Mouse (Mus musculus) ES-Bruce4 (cell line): ENCODE measurements around the gene Ltbp3.

ENCODE experiments used
- CTCF ChIP-seq: IDR thresholded peaks from one replicate; pipeline ENCODE4 v1.8.1; 2011; ENCODE audit warnings: low read depth, low read length
- EP300 ChIP-seq: IDR thresholded peaks from 2 replicates; pipeline ENCODE4 v1.6.1; 2011; ENCODE audit warnings: low read depth, low read length; ENCODE audit not compliant: insufficient read depth
- POLR2A ChIP-seq: IDR thresholded peaks from one replicate; pipeline ENCODE4 v1.8.1; 2011; ENCODE audit warnings: low read length; ENCODE audit not compliant: insufficient read depth

DNA sequence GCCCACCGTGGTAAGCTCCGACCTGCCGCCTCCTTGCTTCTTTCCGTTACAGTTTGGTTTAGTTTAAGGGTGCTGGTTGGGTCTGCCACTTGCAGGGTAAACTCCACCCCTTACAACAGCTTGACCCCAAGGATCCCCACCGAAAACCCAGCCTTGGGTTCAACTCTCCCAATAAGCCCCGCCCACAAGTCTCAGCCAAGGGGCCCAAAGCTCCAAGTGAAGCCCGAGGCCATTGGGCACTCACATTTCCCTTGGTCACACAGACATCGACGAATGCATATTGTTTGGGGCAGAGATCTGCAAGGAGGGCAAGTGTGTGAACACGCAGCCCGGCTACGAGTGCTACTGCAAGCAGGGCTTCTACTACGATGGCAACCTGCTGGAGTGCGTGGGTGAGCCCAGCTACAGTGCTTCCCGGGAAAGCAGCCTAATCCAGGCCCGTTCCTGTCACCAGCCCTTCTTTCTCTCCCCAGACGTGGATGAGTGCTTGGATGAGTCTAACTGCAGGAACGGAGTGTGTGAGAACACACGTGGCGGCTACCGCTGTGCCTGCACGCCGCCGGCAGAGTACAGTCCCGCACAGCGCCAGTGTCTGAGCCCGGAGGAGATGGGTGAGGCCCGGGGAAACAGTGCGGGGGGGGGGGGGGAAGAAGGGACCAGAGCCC is 15.7 kb downstream of the Ltbp3 start:
- TF ChIP-seq CTCF (no peak), POLR2A (no peak), EP300 (no peak)
